Mouse (Mus musculus) small intestine, adult 2 months (tissue): Measurements from ENCODE around the gene Cdk12. TPM values are rescaled to one million over a fixed set of nuclear protein-coding genes. Genes with fewer than 3 reads are reported as not detected.

Experiments used
- H3K27ac ChIP-seq: fragments of 200-500 bp; 2 replicates; pipeline ENCODE4 v1.5.1; 2012; ENCODE audit warnings: low read depth, low read length, control low read depth, inconsistent platforms; ENCODE audit not compliant: insufficient read depth
- H3K27me3 ChIP-seq: fragments of 200-500 bp; 2 replicates; pipeline ENCODE4 v1.6.1; 2012; ENCODE audit warnings: mild to moderate bottlenecking, moderate library complexity, low read length, inconsistent platforms; ENCODE audit not compliant: control insufficient read depth, insufficient read depth
- H3K36me3 ChIP-seq: fragments of 200-500 bp; 2 replicates; pipeline ENCODE4 v1.6.1; 2012; ENCODE audit warnings: mild to moderate bottlenecking, low read length, control low read depth, inconsistent platforms; ENCODE audit not compliant: control insufficient read depth, insufficient read depth
- H3K4me1 ChIP-seq: fragments of 200-500 bp; 2 replicates; pipeline ENCODE4 v1.6.1; 2012; ENCODE audit warnings: low read length, inconsistent platforms, mixed read lengths; ENCODE audit not compliant: control insufficient read depth, insufficient read depth, insufficient read length
- H3K4me3 ChIP-seq: fragments of 200-500 bp; 2 replicates; pipeline ENCODE4 v1.5.1; 2012; ENCODE audit warnings: low read depth, mild to moderate bottlenecking, control low read depth, inconsistent platforms, low read length, moderate library complexity
- CTCF ChIP-seq: fragments of 200-500 bp; IDR thresholded peaks from 2 replicates; pipeline ENCODE4 v1.5.1; 2012; ENCODE audit warnings: low read depth, mild to moderate bottlenecking, control low read depth, inconsistent platforms, low read length, moderate library complexity, mixed read lengths; ENCODE audit not compliant: insufficient replicate concordance, insufficient read length; ENCODE audit errors: extremely low read depth
- POLR2A ChIP-seq: fragments of 200-500 bp; IDR thresholded peaks from 2 replicates; pipeline ENCODE4 v1.6.1; 2012; ENCODE audit warnings: low read depth, mild to moderate bottlenecking, control low read depth, inconsistent platforms, low read length, moderate library complexity
- WGBS: fragments of 180-500 bp; shearing (Covaris S2); methylation state at CpG from one replicate; pipeline ENCODE4 v1.1.7; 2018; 5-methylcytosine and 5-hydroxymethylcytosine counted together
- polyA plus RNA-seq: library from polyadenylated mRNA; depleted of rRNA; stranded (reverse); fragments of >200 nt; gene quantifications from 2 replicates; pipeline ENCODE4 v1.2.3, GENCODE M21; 2012

The Cdk12 gene
- polyA plus RNA-seq, 1 experiment: 8.1 TPM

GRCm38 (mm10) chr11:98260706-98261479 lies 58.0 kb downstream of the Cdk12 start:
- Histone ChIP-seq H3K27ac (no peak overlapping the region), H3K4me1 (no peaks in the 10 kb centered on the region), H3K4me3 (no peak overlapping the region), H3K27me3 (no peaks in the 10 kb centered on the region), H3K36me3 (peaks cover 10% of the 10 kb centered on the region)
- WGBS: 86% methylated on average over 8 of the region's 8 CpGs
- TF ChIP-seq CTCF (no peak), POLR2A (no peak)

GRCm38 (mm10) chr11:98265039-98265438 lies 62.2 kb downstream of the Cdk12 start:
- no peak overlapping the region for H3K4me3 ChIP-seq
- 8% methylated on average over 2 of the region's 2 CpGs for WGBS
- no peak overlapping the region for H3K27ac ChIP-seq
- H3K36me3 ChIP-seq: peaks cover 38% of the 10 kb centered on the region
- H3K27me3 ChIP-seq: no peaks in the 10 kb centered on the region
- TF ChIP-seq CTCF (peak; percentile 76; the same call in 1 of the 2 replicates), POLR2A (no peak)
- no peaks in the 10 kb centered on the region for H3K4me1 ChIP-seq

GRCm38 (mm10) chr11:98265891-98266290 lies 63.0 kb downstream of the Cdk12 start:
- TF ChIP-seq POLR2A (no peak), CTCF (no peak)
- Histone ChIP-seq H3K4me3 (no peak overlapping the region), H3K4me1 (no peaks in the 10 kb centered on the region), H3K27ac (no peak overlapping the region), H3K36me3 (peaks cover 43% of the 10 kb centered on the region), H3K27me3 (no peaks in the 10 kb centered on the region)
- WGBS: 80% methylated on average over 5 of the region's 5 CpGs

- H3K4me3 ChIP-seq: no peak overlapping the region
- no peak overlapping the region for H3K27ac ChIP-seq
- 92% methylated on average over 6 of the region's 6 CpGs for WGBS
Measured at GRCm38 (mm10) chr11:98266699-98267402, 64.0 kb downstream of the Cdk12 start.

GRCm38 (mm10) chr11:98270066-98270465 lies 67.2 kb downstream of the Cdk12 start:
- H3K4me1 ChIP-seq: no peaks in the 10 kb centered on the region
- peaks cover 70% of the 10 kb centered on the region for H3K36me3 ChIP-seq
- H3K27ac ChIP-seq: no peak overlapping the region
- no peaks in the 10 kb centered on the region for H3K27me3 ChIP-seq
- H3K4me3 ChIP-seq: no peak overlapping the region
- WGBS: 94% methylated on average over 3 of the region's 3 CpGs
- TF ChIP-seq CTCF: no peak
- no peak for TF ChIP-seq POLR2A

More at GRCm38 (mm10) chr11:98266699-98267402, 64.0 kb downstream of the Cdk12 start:
- Histone ChIP-seq H3K36me3 (peaks cover 50% of the 10 kb centered on the region), H3K27me3 (no peaks in the 10 kb centered on the region), H3K4me1 (no peaks in the 10 kb centered on the region)
- TF ChIP-seq CTCF (no peak), POLR2A (no peak)

GRCm38 (mm10) chr11:98270466-98270865 lies 67.6 kb downstream of the Cdk12 start:
- Histone ChIP-seq H3K4me3 (no peak overlapping the region), H3K27me3 (no peaks in the 10 kb centered on the region), H3K27ac (no peak overlapping the region), H3K4me1 (no peaks in the 10 kb centered on the region), H3K36me3 (peaks cover 68% of the 10 kb centered on the region)
- TF ChIP-seq POLR2A: no peak
- no peak for TF ChIP-seq CTCF

GRCm38 (mm10) chr11:98283740-98284139 lies 80.9 kb downstream of the Cdk12 start:
- WGBS: 43% methylated on average over 9 of the region's 9 CpGs
- TF ChIP-seq CTCF: no peak
- TF ChIP-seq POLR2A: no peak
- H3K4me3 ChIP-seq: no peak overlapping the region
- H3K27me3 ChIP-seq: no peaks in the 10 kb centered on the region
- peaks cover 3% of the 10 kb centered on the region; the same call in 1 of the 2 replicates for H3K4me1 ChIP-seq
- H3K27ac ChIP-seq: no peak overlapping the region
- H3K36me3 ChIP-seq: peaks cover 8% of the 10 kb centered on the region
